Mouse (Mus musculus): ENCODE measurements around the gene Hspa1b.
"Not testable (repeated sequence)": the region's sequence is repeated elsewhere in the genome, so short reads cannot be mapped to it uniquely, and the experiment has no call there.

Hspa1b gene

DNA sequence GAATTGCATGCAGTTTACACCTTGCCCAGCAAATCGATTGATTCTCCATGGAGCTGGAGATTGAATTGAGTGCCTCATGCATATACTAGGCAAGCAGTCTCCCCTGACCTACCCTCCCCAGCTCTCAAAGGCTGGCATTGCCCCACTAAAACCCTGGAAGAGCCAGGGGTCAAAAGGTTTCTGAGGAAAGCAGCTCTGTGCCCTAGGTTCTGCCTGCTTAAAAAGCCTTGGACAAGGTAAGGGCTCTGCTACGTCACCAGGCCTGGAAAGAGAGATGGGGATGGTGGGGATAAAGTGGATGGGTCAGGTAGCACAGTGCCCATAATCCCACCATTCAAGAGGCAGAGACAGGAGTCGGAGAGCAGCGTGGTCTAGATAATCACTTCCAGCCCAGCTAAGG is 4.2 kb downstream of the Hspa1b start:
- no peak for DNase-seq (ENCODE audit: low spot score in 2 of 2)

DNA sequence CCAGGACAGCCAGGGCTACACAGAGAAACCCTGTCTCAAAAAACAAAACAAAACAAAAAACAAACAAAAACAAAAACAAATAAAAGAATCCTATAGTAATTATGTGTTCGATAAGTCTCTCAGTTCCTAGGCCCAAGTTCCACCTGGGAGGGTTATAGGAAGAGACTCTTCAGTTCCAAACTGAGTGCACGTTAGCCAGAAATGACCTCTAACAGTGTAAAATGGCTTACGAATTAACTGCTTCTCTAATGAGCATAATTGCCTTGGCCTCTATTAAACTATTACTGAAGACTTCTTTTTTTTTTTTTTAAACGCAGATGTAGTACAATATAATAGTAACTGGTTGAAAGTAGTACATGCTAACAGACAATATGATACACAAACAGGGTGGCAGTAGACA is 5.1 kb downstream of the Hspa1b start:
- no peak for DNase-seq (ENCODE audit: low spot score in 2 of 2)

DNA sequence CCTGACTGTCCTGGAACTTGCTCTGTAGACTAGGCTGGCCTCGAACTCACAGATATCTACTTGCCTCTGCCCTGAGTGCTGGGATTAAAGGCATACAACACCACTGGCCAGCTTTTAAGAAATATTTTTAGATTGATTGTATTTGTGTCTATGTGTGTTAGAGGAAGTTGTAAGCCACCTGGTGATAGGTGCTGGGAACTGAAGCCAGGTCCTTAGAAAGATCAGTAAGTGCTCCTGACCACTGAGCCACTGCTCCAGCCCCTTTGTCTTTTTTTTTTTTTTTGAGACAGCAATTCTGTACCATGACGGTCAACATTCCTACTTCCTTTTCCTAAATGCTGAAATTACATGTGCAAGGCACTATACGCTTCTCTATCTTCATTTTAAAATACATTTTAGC is 5.8 kb downstream of the Hspa1b start:
- DNase-seq (ENCODE audit: low spot score in 2 of 2) = no peak

DNA sequence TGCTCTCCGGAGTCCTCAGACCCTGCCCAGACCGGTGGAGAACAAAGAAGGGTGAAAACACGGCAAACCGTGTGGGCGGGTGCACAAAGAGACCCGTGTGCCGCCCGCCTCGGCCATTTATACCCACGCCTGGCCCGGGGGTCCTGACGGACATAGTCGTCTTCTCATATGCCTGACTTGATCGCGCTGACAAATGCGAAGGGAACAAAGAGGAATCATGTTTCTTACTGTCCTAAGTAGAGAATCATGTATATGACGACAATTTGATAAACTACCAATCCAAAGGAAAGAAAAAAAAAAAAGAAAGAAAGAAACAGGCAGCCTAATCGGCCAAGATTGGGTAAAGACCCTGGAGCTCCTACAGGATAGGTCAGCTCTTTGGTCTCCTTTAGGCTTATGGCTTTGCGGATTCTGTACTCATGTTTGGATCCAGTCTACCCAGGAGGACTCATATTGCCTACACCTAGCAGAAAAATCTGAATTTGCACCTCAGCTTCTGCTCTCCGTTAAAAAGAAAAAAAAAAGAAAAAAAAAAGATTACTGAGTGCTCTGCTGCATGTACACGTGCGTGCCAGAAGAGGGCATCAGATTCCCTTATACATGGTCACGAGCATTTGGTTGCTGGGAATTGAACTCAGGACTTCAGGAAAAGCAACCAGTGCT is 6.5 kb downstream of the Hspa1b start:
- peak; percentile 81 to 83 for DNase-seq (ENCODE audit: low spot score in 2 of 2)

DNA sequence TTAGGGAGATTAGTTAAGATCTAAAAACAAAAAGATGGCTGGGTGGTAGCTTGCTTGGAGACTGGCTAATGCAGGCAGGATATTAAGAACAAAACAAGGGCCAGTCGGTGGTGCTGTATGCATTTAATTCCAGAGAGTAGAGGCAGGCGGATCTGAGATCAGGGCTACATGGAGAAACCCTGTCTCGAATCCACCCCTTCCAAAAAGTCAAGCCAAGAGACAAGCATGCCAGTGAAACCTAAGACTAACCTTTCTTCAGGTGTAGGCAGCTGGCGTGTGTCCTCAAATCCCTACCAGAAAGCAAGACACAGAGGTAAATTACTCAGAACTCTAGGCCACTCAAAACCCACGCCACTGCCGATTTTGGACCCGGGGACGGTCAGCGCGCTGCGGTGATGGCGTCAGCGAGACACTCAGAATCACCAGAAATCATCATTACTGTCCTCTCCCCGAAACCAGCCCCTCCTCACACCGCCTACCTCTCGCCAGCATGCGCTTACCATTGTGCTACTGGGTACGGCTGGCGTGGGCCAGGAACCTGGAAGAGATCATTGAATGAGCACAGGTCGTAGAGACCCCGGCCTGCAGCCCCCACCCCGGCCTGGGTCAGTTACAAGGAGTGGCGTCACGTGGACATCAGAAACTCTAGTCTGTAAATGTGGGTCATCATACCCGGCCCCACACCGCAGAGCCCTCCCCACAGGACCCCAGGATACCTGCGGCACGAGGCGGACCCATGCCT is 7.2 kb downstream of the Hspa1b start:
- DNase-seq (ENCODE audit: low spot score in 2 of 2) = no peak

DNA sequence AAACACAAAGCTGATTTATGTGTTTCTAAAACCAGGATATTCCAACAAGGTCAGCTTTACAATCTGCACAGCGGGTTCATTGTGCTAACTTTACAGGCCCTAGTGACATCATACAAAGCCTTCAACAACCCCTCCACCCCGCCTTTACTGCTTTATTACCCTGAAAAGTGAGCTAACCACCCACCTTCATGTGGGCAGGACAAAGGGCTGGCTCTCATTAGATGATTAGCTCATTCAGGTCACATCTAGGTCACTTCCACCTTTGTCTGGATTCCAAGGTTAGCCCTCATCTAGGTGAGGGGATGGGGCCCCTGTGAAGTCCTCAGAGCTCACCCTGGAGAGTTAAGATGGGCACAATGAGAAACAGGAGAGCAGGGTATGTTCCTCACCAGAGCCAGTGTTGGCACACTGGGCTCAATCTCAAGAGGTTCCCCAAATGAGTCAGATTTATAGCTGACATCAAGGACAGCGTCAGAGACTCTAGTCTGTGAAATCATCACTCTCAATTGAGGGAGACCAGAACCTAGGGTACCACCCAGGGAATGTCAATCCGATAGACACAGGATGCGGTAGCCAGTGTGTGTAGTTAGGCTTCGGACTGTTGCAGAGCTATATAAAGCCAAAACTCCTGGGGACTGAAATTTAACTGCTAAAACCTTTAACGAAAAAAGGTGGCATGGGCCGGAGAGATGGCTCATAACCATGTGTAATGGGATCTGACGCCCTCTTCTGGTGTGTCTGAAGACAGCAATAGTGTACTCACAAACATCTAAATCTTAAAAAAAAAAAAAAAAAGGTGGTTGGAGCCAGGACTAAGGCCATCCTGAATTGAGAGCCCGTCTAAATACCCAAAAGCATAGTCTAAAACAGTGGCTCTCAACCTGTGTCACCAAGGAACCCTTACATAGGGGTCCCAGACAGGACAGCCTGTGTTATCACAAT is 8.3 kb downstream of the Hspa1b start:
- no peak for DNase-seq (ENCODE audit: low spot score in 2 of 2)

DNA sequence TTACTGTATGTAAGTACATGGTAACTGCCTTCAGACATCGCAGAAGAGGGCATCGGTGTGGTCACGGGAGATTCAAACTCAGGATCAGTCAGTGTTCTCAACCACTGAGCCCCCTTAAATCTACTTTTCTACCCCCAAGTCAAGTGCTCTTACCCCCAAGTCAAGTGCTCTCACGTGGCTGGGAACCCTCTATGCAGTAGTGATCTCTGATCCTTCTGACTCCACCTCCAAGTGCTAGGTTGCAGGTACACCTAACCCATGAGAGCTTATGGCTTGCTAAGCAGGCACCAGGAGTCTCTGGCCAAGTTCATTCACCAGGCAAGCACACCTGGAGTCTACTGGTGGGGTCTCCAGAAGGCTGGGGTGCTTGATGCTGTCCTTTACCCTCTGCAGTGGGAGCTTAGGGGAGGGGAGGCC is 9.5 kb downstream of the Hspa1b start:
- no peak for DNase-seq (ENCODE audit: low spot score in 2 of 2)

DNA sequence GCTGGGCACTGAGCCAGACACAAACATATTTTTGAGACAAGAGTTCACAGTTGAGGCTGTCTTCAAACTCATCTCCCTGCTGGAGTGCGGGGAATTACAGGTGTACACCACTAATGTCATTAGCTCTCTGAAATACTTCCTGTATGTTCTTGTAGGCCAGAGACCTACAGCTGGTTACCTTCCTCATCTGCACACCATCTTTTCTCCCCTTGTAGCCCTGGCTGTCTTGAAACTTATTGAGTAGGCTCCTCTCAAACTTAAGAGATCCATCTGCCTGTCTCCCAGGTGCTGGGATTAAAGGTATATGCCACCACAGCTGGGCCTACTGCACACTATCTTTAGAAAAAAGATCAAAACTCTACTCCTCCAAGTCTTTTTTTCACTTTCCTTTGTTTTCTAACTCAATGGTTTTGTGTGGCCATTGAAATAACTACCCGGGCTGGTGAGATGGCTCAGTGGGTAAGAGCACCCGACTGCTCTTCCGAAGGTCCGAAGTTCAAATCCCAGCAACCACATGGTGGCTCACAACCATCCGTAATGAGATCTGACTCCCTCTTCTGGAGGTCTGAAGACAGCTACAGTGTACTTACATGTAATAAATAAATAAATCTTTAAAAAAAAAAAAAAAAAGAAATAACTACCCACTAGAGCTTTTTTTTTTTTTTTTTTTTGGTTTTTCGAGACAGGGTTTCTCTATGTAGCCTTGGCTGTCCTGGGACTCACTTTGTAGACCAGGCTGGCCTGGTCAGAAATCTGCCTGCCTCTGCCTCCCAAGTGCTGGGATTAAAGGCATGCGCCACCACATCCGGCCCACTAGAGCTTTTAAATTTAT is 10.1 kb downstream of the Hspa1b start:
- DNase-seq (ENCODE audit: low spot score in 2 of 2) = not testable (repeated sequence)

DNA sequence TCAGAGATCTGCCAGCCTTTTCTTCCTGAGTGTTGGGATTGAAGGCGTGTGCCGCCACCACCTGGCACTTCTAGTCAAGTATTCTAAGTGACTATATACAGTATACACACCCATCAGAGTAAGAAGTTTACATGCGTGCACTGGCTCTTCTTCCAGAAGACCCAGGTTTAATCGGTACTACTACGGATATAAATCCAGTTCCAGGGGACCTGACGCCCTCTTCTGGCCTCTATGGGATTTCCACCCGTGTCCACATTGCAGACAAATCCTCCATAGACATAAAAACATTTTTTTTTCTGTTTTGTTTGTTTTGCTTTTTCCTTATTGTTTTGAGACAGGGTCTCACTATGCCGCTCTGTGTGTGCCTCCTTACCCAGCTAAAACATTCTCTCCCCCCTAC is 11.4 kb downstream of the Hspa1b start:
- DNase-seq (ENCODE audit: low spot score in 2 of 2) = no peak

DNA sequence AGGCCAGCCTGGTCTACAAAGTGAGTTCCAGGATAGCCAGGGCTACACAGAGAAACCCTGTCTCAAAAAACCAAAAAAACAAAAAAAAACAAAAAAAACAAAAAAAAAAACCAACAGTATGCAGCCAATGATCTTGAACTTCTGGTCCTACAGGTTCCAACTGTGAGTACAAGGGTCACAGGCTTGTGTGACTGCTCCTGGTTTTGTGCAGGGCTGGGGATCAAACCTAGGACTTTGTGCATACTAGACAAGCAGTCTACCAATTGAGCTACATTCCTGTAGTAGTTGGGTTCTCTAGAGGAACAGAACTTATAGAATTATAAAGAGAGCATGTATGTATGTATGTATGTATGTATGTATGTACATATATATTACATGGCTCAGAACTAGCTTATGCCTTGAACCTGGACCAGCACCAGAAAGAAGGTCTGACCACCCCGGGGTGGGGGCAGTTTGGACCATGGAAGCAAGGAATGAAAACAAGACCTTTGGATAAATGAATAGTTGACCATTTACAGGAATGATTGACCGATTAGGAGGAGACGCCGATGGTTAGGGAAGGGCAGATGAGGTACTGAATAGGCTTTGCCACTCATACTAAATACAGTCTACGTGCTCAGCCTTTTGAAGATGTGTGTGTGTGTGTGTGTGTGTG is 12.4 kb downstream of the Hspa1b start:
- no peak for DNase-seq (ENCODE audit: low spot score in 2 of 2)

DNA sequence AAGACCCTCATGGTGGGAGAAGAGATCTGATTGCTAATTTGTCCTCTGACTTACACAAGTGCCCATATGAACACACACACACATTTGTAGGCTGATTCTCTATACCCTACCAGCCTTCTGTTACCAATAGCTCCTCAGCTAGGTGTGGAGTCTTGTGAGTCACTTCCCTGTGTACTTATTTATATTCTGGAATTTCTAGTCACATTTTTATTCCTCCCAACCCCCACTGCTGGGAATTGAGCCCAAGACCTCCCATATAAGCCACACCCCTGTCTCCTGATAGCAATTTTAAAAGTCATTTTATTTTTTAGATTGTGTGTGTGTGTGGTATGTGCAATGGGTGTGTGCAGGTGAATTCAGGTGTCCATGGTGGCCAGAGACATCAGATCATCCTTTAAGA is 14.7 kb downstream of the Hspa1b start:
- no peak for DNase-seq (ENCODE audit: low spot score in 2 of 2)

DNA sequence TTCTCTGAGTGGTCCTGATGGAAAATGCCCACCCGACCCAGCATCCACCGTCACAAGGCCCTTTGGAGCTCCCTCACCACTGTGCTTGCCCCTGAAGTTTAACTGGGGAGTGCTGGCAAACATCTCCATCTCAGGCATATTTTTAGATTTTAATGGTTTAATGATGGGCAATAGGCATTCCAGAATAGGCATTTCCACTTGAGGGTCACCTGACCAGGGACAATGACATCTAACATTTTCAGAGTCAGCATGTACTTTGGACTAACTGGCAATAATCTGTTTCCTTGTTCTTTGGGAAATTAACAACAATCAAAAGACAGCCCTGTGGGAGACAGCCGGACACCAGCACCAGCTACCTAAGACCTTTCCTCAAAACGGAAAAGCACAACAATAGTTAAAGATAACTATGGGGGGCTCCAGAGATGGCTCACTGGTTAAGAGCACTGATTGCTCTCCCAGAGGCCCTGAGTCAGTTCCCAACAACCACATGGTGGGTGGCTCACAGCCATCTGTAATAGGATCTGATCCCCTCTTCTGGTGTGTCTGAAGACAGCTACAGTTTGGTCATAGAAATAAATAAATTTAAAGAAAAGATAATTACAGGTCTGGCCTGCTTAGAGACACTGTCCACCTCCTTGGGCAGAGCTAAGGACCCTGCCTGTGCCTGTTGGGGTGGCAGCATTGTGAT is 15.8 kb downstream of the Hspa1b start:
- no peak for DNase-seq (ENCODE audit: low spot score in 2 of 2)

DNA sequence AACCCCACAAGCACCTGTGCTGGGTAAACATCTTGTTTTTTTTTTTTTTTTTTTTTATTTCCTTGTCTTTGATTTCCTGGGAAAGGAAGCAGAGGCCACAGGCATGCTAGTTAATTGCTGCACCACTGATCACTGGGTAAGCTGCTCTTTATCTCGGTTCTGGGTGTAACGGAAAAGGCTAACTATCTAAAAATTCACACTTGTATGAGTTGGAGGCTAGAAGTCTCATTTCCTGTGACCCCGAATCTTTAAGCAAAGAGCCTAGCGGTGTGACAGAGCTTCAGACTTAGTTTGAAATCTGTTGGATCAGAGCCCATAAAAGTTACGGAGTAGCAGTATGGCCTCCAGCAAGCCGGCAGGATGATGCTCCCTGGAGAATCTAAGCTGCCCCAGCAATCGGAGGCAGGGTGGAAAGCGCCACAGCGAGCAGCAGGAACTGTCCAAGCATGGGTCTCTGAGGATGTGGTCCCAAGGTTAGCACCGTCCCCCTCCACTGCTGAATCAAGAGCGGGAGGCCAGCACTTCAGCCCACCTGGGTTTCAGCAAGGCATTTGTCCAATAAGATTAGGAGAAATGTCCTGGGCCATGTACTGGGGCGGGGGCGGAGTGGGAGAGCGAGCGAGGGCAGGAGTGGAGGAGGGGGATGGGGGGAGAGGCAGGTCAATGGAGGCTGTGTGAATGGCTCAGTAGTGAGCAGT is 17.5 kb downstream of the Hspa1b start:
- peak; percentile 47 to 48 for DNase-seq (ENCODE audit: low spot score in 2 of 2)

DNA sequence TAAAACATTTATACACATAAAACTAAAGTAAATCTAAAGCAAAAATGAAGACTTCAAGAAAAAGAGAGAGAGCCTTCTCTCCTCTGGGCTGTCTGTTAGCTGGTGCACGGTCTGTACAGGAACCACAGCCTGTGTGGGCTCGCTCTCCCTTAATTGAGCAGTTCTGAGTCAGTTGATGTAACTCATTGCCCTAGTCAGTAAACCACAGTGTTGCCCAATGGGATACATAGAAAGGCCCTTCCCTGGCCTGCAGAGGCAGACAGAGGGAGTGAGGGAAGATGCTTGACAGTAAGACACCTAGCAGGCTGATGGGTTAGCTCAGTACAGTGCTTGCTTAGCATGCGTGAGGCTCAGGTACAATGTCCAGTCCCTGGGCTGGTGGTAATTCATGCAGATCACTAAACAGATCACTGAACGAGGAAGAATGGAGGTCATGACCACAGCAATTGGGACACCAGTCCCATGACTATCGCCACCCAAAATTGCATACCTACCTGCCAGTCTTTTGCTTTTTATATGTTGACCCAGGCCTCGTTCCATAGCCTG is 21.0 kb downstream of the Hspa1b start:
- DNase-seq (ENCODE audit: low spot score in 2 of 2) = no peak

DNA sequence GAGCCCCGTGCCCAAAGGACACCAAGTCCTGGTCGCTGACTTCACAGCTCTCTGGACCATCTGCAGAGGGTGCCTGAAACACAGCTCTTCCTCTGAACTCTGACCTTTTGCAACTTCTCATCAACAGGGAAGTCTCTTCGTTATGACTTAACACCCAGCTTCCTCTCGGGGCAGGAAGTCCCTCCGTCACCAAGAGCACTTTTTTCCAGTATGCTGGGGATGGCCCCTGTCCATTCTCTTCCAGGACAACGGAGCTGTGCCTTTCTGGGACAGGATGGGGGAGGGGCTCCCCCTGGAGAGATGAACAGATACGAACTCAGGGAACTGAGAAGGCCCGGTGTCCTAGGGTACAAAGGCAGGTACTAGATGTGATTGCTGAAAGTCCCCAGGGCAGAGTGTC is 24.2 kb downstream of the Hspa1b start:
- DNase-seq (ENCODE audit: low spot score in 2 of 2) = peak; percentile 35 to 60

DNA sequence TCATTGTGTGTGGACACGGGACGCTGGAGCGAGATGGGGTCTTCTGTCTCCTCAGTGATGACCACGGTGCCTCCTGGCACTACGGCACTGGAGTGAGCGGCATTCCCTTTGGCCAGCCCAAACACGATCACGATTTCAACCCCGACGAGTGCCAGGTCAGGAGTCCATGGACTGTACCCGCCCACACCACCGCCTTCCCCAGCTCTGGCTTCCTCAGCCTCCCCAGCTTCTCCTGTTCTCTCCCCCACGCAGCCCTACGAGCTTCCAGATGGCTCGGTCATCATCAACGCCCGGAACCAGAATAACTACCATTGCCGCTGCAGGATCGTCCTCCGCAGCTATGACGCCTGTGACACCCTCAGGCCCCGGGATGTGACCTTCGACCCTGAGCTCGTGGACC is 25.0 kb downstream of the Hspa1b start:
- DNase-seq (ENCODE audit: low spot score in 2 of 2) = no peak

DNA sequence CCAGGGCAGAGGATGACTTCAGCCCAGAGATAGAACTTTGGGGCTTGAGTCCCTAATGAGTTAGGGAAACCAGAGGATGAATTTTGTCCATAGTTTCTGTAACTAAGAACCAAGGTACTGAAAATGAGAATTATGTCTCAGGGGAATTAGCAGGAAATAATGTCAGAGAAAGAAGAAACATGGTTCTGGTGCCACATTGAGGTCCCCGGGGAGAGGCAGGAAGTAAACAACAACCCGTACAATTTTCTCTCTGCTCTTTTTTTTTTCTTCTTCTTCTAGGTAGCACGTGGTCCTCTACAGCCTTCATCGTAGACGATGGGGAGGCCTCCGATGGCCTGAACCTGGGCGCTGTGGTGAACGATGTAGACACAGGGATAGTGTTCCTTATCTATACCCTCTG is 26.8 kb downstream of the Hspa1b start:
- DNase-seq (ENCODE audit: low spot score in 2 of 2) = no peak

DNA sequence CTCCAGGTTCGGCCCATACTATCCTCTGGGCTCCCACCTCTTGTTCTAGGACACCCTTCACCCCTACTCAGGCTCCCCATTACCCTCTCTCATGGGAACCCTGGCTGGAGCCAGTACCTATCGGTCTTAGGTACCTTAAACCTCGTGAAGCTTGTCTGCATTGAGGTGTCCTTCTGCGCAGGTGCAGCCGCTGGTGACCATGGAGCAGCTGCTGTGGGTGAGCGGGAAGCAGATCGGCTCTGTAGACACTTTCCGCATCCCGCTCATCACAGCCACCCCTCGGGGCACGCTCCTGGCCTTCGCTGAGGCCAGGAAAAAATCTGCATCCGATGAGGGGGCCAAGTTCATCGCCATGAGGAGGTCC is 27.3 kb downstream of the Hspa1b start:
- no peak for DNase-seq (ENCODE audit: low spot score in 2 of 2)

DNA sequence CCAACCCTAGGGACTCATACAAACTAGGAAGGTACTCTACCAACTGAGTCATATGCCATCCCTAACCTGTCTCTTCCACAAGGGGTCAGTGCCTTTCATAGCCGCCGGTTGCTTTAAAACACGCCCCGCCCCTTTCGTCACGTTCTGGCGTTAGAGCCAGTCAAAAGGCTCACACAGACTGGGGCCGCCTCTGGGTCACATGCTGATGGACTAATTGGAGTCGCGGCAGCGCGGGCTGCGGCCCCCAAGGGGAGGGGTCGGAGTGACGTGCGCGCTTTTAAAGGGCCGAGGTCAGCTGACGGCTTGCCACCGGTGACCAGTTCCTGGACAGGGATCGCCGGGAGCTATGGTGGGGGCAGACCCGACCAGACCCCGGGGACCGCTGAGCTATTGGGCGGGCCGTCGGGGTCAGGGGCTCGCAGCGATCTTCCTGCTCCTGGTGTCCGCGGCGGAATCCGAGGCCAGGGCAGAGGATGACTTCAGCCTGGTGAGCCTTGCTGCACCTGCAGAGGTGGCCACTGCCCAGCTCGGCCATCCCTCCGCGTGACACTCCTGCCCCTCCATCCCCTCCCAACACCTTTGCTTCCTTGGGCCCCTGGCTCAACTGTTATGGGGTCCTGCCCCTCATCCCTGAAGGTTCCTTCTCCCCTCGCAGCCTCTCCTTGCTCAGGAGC is 27.8 kb downstream of the Hspa1b start, which contains the start of gene Neu1:
TSS of gene Neu1 (plus strand) at position 193 of the 674 bp plus-strand sequence.
- peak; percentile 99 for DNase-seq (ENCODE audit: low spot score in 2 of 2)

Data from heart, adult 9 months (tissue).